Mouse (Mus musculus) liver, embryonic 12.5 days (tissue): ENCODE data around the gene Hoxd10. TPM values are rescaled to one million over a fixed set of nuclear protein-coding genes. Genes with fewer than 3 reads are reported as not detected.

Experiments
- ATAC-seq: fragments of 200-750 bp; cut with Nextera tagmentation; 2 replicates; pipeline ENCODE4 v1.8.0; 2017; ENCODE audit warnings: moderate number of reproducible peaks, mild to moderate bottlenecking, moderate library complexity
- H3K27ac ChIP-seq: fragments of 300-500 bp; sonication (generic); 2 replicates; pipeline ENCODE4 v1.5.1; 2016; ENCODE audit warnings: mild to moderate bottlenecking
- H3K27me3 ChIP-seq: fragments of 300-500 bp; sonication (generic); replicated peaks from 2 replicates; pipeline ENCODE4 v1.6.1; 2016; ENCODE audit warnings: mild to moderate bottlenecking, moderate library complexity
- H3K36me3 ChIP-seq: fragments of 300-500 bp; sonication (generic); 2 replicates; pipeline ENCODE4 v1.6.1; 2016; ENCODE audit warnings: mild to moderate bottlenecking, moderate library complexity
- H3K4me1 ChIP-seq: fragments of 300-500 bp; sonication (generic); 2 replicates; pipeline ENCODE4 v1.6.1; 2016
- H3K4me2 ChIP-seq: fragments of 300-500 bp; sonication (generic); 2 replicates; pipeline ENCODE4 v1.6.1; 2016; ENCODE audit warnings: mild to moderate bottlenecking, moderate library complexity
- H3K4me3 ChIP-seq: fragments of 300-500 bp; sonication (generic); 2 replicates; pipeline ENCODE4 v1.5.1; 2016; ENCODE audit warnings: mild to moderate bottlenecking, moderate library complexity
- H3K9ac ChIP-seq: fragments of 300-500 bp; sonication (generic); 2 replicates; pipeline ENCODE4 v1.6.1; 2016; ENCODE audit warnings: mild to moderate bottlenecking, moderate library complexity
- H3K9me3 ChIP-seq: fragments of 300-500 bp; sonication (generic); replicated peaks from 2 replicates; pipeline ENCODE4 v1.6.1; 2016; ENCODE audit warnings: mild to moderate bottlenecking, moderate library complexity
- WGBS: fragments of 180-500 bp; shearing (Covaris S2); methylation state at CpG from one replicate; pipeline ENCODE4 v1.1.7; 2016; ENCODE audit not compliant: insufficient replicate concordance; 5-methylcytosine and 5-hydroxymethylcytosine counted together
- polyA plus RNA-seq: library from polyadenylated mRNA; unstranded; fragments of >200 nt; fragmentation: Nextera tagmentation; extraction: Ambion mirVana; gene quantifications from 2 replicates; pipeline ENCODE4 v1.2.1, GENCODE M21; 2016

Gene Hoxd10
- polyA plus RNA-seq, 1 experiment from 2014 or later, result not detected

GRCm38 (mm10) chr2:74713239-74714150 is 21.8 kb downstream of the Hoxd10 start:
- WGBS, result 20% methylated on average over 19 of the region's 19 CpGs
- Histone ChIP-seq H3K9ac (no peak overlapping the region), H3K4me2 (no peak overlapping the region), H3K4me1 (peaks cover 6% of the 10 kb centered on the region; the same call in 1 of the 2 replicates), H3K27me3 (peaks cover 100% of the 10 kb centered on the region), H3K9me3 (no peaks in the 10 kb centered on the region), H3K36me3 (no peaks in the 10 kb centered on the region), H3K27ac (no peak overlapping the region), H3K4me3 (no peak overlapping the region)
- ATAC-seq, result no peak

- Histone ChIP-seq H3K4me2 (no peak overlapping the region), H3K9me3 (no peaks in the 10 kb centered on the region), H3K9ac (no peak overlapping the region), H3K36me3 (no peaks in the 10 kb centered on the region), H3K27ac (no peak overlapping the region), H3K27me3 (peaks cover 99% of the 10 kb centered on the region), H3K4me1 (peaks cover 6% of the 10 kb centered on the region; the same call in 1 of the 2 replicates), H3K4me3 (no peak overlapping the region)
- WGBS, result 13% methylated on average over 18 of the region's 18 CpGs
- no peak for ATAC-seq
These were observed 22.5 kb downstream of the Hoxd10 start for GRCm38 (mm10) chr2:74714156-74714789.

GRCm38 (mm10) chr2:74714881-74715280 is 23.2 kb downstream of the Hoxd10 start:
- peaks cover 99% of the 10 kb centered on the region for H3K27me3 ChIP-seq
- peaks cover 6% of the 10 kb centered on the region; the same call in 1 of the 2 replicates for H3K4me1 ChIP-seq
- ATAC-seq, result no peak
- no peak overlapping the region for H3K9ac ChIP-seq
- no peak overlapping the region for H3K4me3 ChIP-seq
- 2% methylated on average over 14 of the region's 14 CpGs for WGBS
- H3K9me3 ChIP-seq, result no peaks in the 10 kb centered on the region
- H3K27ac ChIP-seq, result no peak overlapping the region
- no peak overlapping the region for H3K4me2 ChIP-seq
- H3K36me3 ChIP-seq, result no peaks in the 10 kb centered on the region

GRCm38 (mm10) chr2:74715504-74716241 is 23.9 kb downstream of the Hoxd10 start:
- Histone ChIP-seq H3K4me3 (peak overlapping the region; percentile 1; the same call in 1 of the 2 replicates), H3K36me3 (no peaks in the 10 kb centered on the region), H3K27me3 (peaks cover 99% of the 10 kb centered on the region), H3K4me1 (peaks cover 6% of the 10 kb centered on the region; the same call in 1 of the 2 replicates), H3K4me2 (peak overlapping the region; percentile 40), H3K9me3 (no peaks in the 10 kb centered on the region), H3K9ac (no peak overlapping the region), H3K27ac (no peak overlapping the region)
- WGBS, result 3% methylated on average over 26 of the region's 26 CpGs
- peak; percentile 24; the same call in 1 of the 2 replicates for ATAC-seq

GRCm38 (mm10) chr2:74720384-74720783 is 28.7 kb downstream of the Hoxd10 start:
- H3K36me3 ChIP-seq, result no peaks in the 10 kb centered on the region
- no peak overlapping the region for H3K4me2 ChIP-seq
- no peak overlapping the region for H3K9ac ChIP-seq
- H3K27ac ChIP-seq, result no peak overlapping the region
- H3K27me3 ChIP-seq, result peaks cover 99% of the 10 kb centered on the region
- H3K4me1 ChIP-seq, result peaks cover 6% of the 10 kb centered on the region; the same call in 1 of the 2 replicates
- no peak overlapping the region for H3K4me3 ChIP-seq
- no peaks in the 10 kb centered on the region for H3K9me3 ChIP-seq
- 11% methylated on average over 2 of the region's 2 CpGs for WGBS
- ATAC-seq, result no peak

GRCm38 (mm10) chr2:74720955-74721491 is 29.3 kb downstream of the Hoxd10 start:
- Histone ChIP-seq H3K27me3 (peaks cover 99% of the 10 kb centered on the region), H3K4me3 (no peak overlapping the region), H3K9me3 (no peaks in the 10 kb centered on the region), H3K36me3 (no peaks in the 10 kb centered on the region), H3K27ac (no peak overlapping the region), H3K4me2 (no peak overlapping the region), H3K9ac (no peak overlapping the region), H3K4me1 (peaks cover 2% of the 10 kb centered on the region; the same call in 1 of the 2 replicates)
- WGBS, result 31% methylated on average over 5 of the region's 5 CpGs
- no peak for ATAC-seq

- H3K27ac ChIP-seq, result no peak overlapping the region
- no peak overlapping the region for H3K9ac ChIP-seq
- H3K4me2 ChIP-seq, result no peak overlapping the region
- no peaks in the 10 kb centered on the region for H3K36me3 ChIP-seq
- H3K27me3 ChIP-seq, result peaks cover 99% of the 10 kb centered on the region
- no peaks in the 10 kb centered on the region for H3K4me1 ChIP-seq
- no peaks in the 10 kb centered on the region for H3K9me3 ChIP-seq
- 25% methylated on average over 6 of the region's 6 CpGs for WGBS
- H3K4me3 ChIP-seq, result no peak overlapping the region
- no peak for ATAC-seq
These were observed 30.2 kb downstream of the Hoxd10 start for GRCm38 (mm10) chr2:74721882-74722281.

- WGBS, result 15% methylated on average over 8 of the region's 8 CpGs
- Histone ChIP-seq H3K36me3 (no peaks in the 10 kb centered on the region), H3K4me3 (no peak overlapping the region), H3K9ac (no peak overlapping the region), H3K27me3 (peaks cover 99% of the 10 kb centered on the region), H3K4me2 (no peak overlapping the region), H3K9me3 (no peaks in the 10 kb centered on the region), H3K27ac (no peak overlapping the region), H3K4me1 (peaks cover 5% of the 10 kb centered on the region; the same call in 1 of the 2 replicates)
- ATAC-seq, result no peak
These were observed 31.2 kb downstream of the Hoxd10 start for GRCm38 (mm10) chr2:74722949-74723348.

GRCm38 (mm10) chr2:74724244-74725015 is 32.7 kb downstream of the Hoxd10 start:
- Histone ChIP-seq H3K4me2 (no peak overlapping the region), H3K27me3 (peaks cover 100% of the 10 kb centered on the region), H3K27ac (no peak overlapping the region), H3K9me3 (no peaks in the 10 kb centered on the region), H3K4me3 (no peak overlapping the region), H3K36me3 (no peaks in the 10 kb centered on the region), H3K4me1 (peaks cover 5% of the 10 kb centered on the region; the same call in 1 of the 2 replicates), H3K9ac (no peak overlapping the region)
- no peak for ATAC-seq
- WGBS, result 34% methylated on average over 7 of the region's 7 CpGs

GRCm38 (mm10) chr2:74725171-74725570 is 33.4 kb downstream of the Hoxd10 start:
- H3K36me3 ChIP-seq, result no peaks in the 10 kb centered on the region
- H3K9ac ChIP-seq, result no peak overlapping the region
- H3K9me3 ChIP-seq, result no peaks in the 10 kb centered on the region
- no peak for ATAC-seq
- peaks cover 5% of the 10 kb centered on the region; the same call in 1 of the 2 replicates for H3K4me1 ChIP-seq
- no peak overlapping the region for H3K27ac ChIP-seq
- WGBS, result 22% methylated on average over 17 of the region's 17 CpGs
- H3K4me3 ChIP-seq, result no peak overlapping the region
- H3K27me3 ChIP-seq, result peaks cover 98% of the 10 kb centered on the region
- H3K4me2 ChIP-seq, result no peak overlapping the region

- no peak for ATAC-seq
- Histone ChIP-seq H3K36me3 (no peaks in the 10 kb centered on the region), H3K27me3 (peaks cover 98% of the 10 kb centered on the region), H3K9me3 (no peaks in the 10 kb centered on the region), H3K4me2 (peak within 1 kb of the TSS; percentile 54), H3K27ac (no peak within 1 kb of the TSS), H3K4me3 (peak within 1 kb of the TSS; percentile 33), H3K4me1 (peaks cover 5% of the 10 kb centered on the region; the same call in 1 of the 2 replicates), H3K9ac (no peak within 1 kb of the TSS)
- 26% methylated on average over 5 of the region's 5 CpGs for WGBS
These were observed 34.8 kb downstream of the Hoxd10 start, which contains the start of gene Gm28230 for GRCm38 (mm10) chr2:74726551-74726950. Gm28230 (plus strand) TSS chr2:74726728.
